In genomic region chr4:45896425-45897081, GRCm38 (mm10) we compare ENCODE assay signal across 11 mouse cellular contexts. TPM values are rescaled to one million over a fixed set of nuclear protein-coding genes. Genes with fewer than 3 reads are reported as not detected.
DNase-seq lines count a peak whose midpoint lies in the region; ATAC-seq and TF ChIP-seq lines count a peak whose summit lies in the region.
"Had no signal": no experiment of that assay in that cellular context is flagged by ENCODE, and none has a peak within 500 bp of the region (broad histone marks: within the 10 kb centered on the region; RNA-seq: fewer than 3 reads in every experiment).

No protein-coding gene starts in this region.

- no peaks in the 10 kb centered on the region for H3K9me3 ChIP-seq in heart, embryonic 12.5 days (replicated peaks)
- H3K9me3 ChIP-seq in ES-E14 (ENCODE audit: control insufficient read depth, insufficient read depth, low read depth, low read length): no peaks in the 10 kb centered on the region
- H3K9me3 ChIP-seq in intestine, embryonic 16.5 days (ENCODE audit: control insufficient read depth, low read length): no peaks in the 10 kb centered on the region
- H3K9me3 ChIP-seq: liver, embryonic 15.5 days had no signal

- H3K36me3 ChIP-seq in heart, embryonic 12.5 days: no peaks in the 10 kb centered on the region
- no peaks in the 10 kb centered on the region for H3K36me3 ChIP-seq in ES-E14 (ENCODE audit: control insufficient read depth, insufficient read depth, low read length, poor library complexity, severe bottlenecking)
- H3K36me3 ChIP-seq in intestine, embryonic 16.5 days (ENCODE audit: control insufficient read depth, insufficient read depth, low read length): no peaks in the 10 kb centered on the region
- H3K36me3 ChIP-seq: liver, embryonic 15.5 days had no signal

- H3K4me3 ChIP-seq in heart, embryonic 12.5 days: no peak overlapping the region
- no peak overlapping the region for H3K4me3 ChIP-seq in ES-E14 (ENCODE audit: insufficient read depth in 1 of 2, low read depth in 1 of 2, low read length in 2 of 2, poor library complexity in 1 of 2, severe bottlenecking in 1 of 2)
- no peak overlapping the region for H3K4me3 ChIP-seq in intestine, embryonic 16.5 days (ENCODE audit: low read length)
- H3K4me3 ChIP-seq: liver, embryonic 15.5 days had no signal

- H3K27ac ChIP-seq in heart, embryonic 12.5 days (ENCODE audit: poor library complexity, severe bottlenecking): no peak overlapping the region
- H3K27ac ChIP-seq in ES-E14 (ENCODE audit: insufficient read depth, low read depth, low read length, poor library complexity, severe bottlenecking): no peak overlapping the region
- no peak overlapping the region for H3K27ac ChIP-seq in intestine, embryonic 16.5 days (ENCODE audit: low read length)
- H3K27ac ChIP-seq: liver, embryonic 15.5 days had no signal

- intact Hi-C loops in heart, postnatal 36 days (cut with DNase I): no loop called here

- H3K27me3 ChIP-seq in heart, embryonic 12.5 days (replicated peaks): peaks cover 52% of the 10 kb centered on the region
- no peaks in the 10 kb centered on the region for H3K27me3 ChIP-seq in intestine, embryonic 16.5 days (replicated peaks; ENCODE audit: control insufficient read depth, insufficient read depth, low read length)

- peaks cover 6% of the 10 kb centered on the region; the same call in 1 of the 2 replicates for H3K4me1 ChIP-seq in heart, embryonic 12.5 days (replicated peaks)
- peaks cover 0 to 5% of the 10 kb centered on the region in 2 experiments; a peak in 1 of 4 replicates for H3K4me1 ChIP-seq in ES-E14 (ENCODE audit: control insufficient read depth in 2 of 2, insufficient read depth in 2 of 2, low read length in 2 of 2, poor library complexity in 1 of 2)
- H3K4me1 ChIP-seq in intestine, embryonic 16.5 days (ENCODE audit: control insufficient read depth, insufficient read depth, low read length): 0 out of 2 replicates have a peak, but pooled peaks cover 3% of the 10 kb centered on the region
- H3K4me1 ChIP-seq: liver, embryonic 15.5 days had no signal

- peak overlapping the region; percentile 16; the same call in 1 of the 2 replicates for H3K4me2 ChIP-seq in heart, embryonic 12.5 days
- 0 out of 2 replicates have a peak overlapping the region, but pooled peaks have one; percentile 9 for H3K4me2 ChIP-seq in intestine, embryonic 16.5 days (ENCODE audit: low read depth, low read length)
- H3K4me2 ChIP-seq: liver, embryonic 15.5 days had no signal

- 10% methylated on average over 16 of the region's 16 CpGs for WGBS in heart, embryonic 12.5 days
- WGBS in intestine, embryonic 16.5 days: 9% methylated on average over 16 of the region's 16 CpGs

- H3K9ac ChIP-seq in heart, embryonic 12.5 days: no peak overlapping the region
- peak overlapping the region; percentile 23; the same call in 1 of the 2 replicates for H3K9ac ChIP-seq in ES-E14 (ENCODE audit: insufficient read depth, low read depth, low read length, poor library complexity, severe bottlenecking)
- no peak overlapping the region for H3K9ac ChIP-seq in intestine, embryonic 16.5 days (ENCODE audit: low read depth, low read length)
- H3K9ac ChIP-seq: liver, embryonic 15.5 days had no signal

- no peak for ATAC-seq in heart, embryonic 12.5 days (ENCODE audit: insufficient number of reproducible peaks, low FRiP score)
- ATAC-seq in intestine, embryonic 16.5 days: peak; percentile 30; the same call in 1 of the 2 replicates

- DNase-seq in heart, postnatal 36 days: no peak
- no peak for DNase-seq in ES-E14 (ENCODE audit: low read depth, low spot score)
- peak; percentile 45 to 46 for DNase-seq in kidney, postnatal 36 days
- no peak for DNase-seq in Muller cell, postnatal 12 days (ENCODE audit: inconsistent ontology term)
- DNase-seq in thymus, postnatal 4 days: no peak

- in situ Hi-C loops in ES-E14 (cut with MboI; ENCODE audit: low sequenced_read_pairs in 2 of 2, unreplicated experiment in 2 of 2): no loop called here

TF ChIP-seq in ES-E14, 5 proteins besides CTCF, POLR2A, EP300 and RAD21:
- TF ChIP-seq ZC3H11A (IDR thresholded peaks at IDR 0.05; ENCODE audit: borderline replicate concordance, low read depth, low read length) (no peak), ZNF384 (IDR thresholded peaks at IDR 0.05; ENCODE audit: low read depth, low read length) (no peak), MAFK (IDR thresholded peaks at IDR 0.05; ENCODE audit: insufficient read depth, low read depth, low read length) (no peak), HCFC1 (IDR thresholded peaks at IDR 0.05; ENCODE audit: borderline replicate concordance, insufficient read depth, low read length) (no peak), CHD2 (IDR thresholded peaks at IDR 0.05; ENCODE audit: low read depth, low read length) (no peak)

RNA-seq across cellular contexts. Expression of gene Ccdc180, which starts 6.5 kb away (rescaled TPM):
- 0.15 and 0.18 TPM in 2 replicates for polyA plus RNA-seq in heart, embryonic 12.5 days (2016; fragmentation: Nextera tagmentation; extraction: Ambion mirVana)
- not detected for total RNA-seq in heart, postnatal 36 days (2021)
- not detected in 2 replicates for total RNA-seq in ES-E14 (2012; rRNA removed)
- polyA plus RNA-seq in intestine, embryonic 16.5 days (2015; fragmentation: Nextera tagmentation; extraction: Ambion mirVana): 0.15 and 0.16 TPM in 2 replicates
- total RNA-seq: gastrocnemius, postnatal 4 days had no signal
- polyA plus RNA-seq: spleen, adult 2 months had no signal

RNA-seq across cellular contexts. Expression of gene Stra6l, which starts 48.1 kb away (rescaled TPM):
- polyA plus RNA-seq in heart, embryonic 12.5 days (2016; fragmentation: Nextera tagmentation; extraction: Ambion mirVana): 0.15 TPM in 2 replicates
- total RNA-seq in heart, postnatal 36 days (2021): not detected
- 0.37 and 0.40 TPM in 2 replicates for total RNA-seq in ES-E14 (2012; rRNA removed)
- 9.7 and 13.3 TPM in 2 replicates for polyA plus RNA-seq in intestine, embryonic 16.5 days (2015; fragmentation: Nextera tagmentation; extraction: Ambion mirVana)
- total RNA-seq: layer of hippocampus, postnatal 10 days had no signal

Comparison
In these comparisons a context has a peak if more than half of its experiments do, and no peak if none do; other contexts are left out.
1. DNase-seq: peak in kidney, postnatal 36 days (2 of 2); none in heart, postnatal 36 days (0 of 2), ES-E14 (single experiment), Muller cell, postnatal 12 days (single experiment) and thymus, postnatal 4 days (single experiment).